Mouse (Mus musculus) embryo, embryonic 11 days (tissue): ENCODE measurements around the gene Ift88.
A peak's percentile ranks its signal among the peaks of the same experiment; 100 is the strongest.
"Not testable (repeated sequence)": the region's sequence is repeated elsewhere in the genome, so short reads cannot be mapped to it uniquely, and the experiment has no call there.

ENCODE experiments used
- DNase-seq: peaks from one replicate; pipeline ENCODE4 v3.0.0-alpha.2; 2015

The Ift88 gene

GRCm38 (mm10) chr14:57459883-57460282, 36.0 kb downstream of the Ift88 start:
- no peak for DNase-seq

DNA sequence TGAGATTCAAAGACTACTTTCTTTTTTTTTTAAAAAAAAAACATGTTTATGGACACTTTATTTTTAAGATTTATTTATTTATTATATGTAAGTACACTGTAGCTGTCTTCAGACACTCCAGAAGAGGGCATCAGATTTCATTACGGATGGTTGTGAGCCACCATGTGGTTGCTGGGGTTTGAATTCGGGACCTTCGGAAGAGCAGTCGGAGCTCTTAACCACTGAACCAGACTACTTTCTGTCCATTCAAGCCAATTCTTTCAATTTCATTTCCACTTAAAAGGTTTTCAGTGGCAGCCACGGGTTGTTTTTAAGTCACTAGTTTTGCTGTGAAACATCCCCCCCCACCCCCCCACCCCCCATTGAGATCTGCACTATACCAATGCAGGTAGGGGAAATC, 36.5 kb downstream of the Ift88 start:
- DNase-seq = not testable (repeated sequence)

DNA sequence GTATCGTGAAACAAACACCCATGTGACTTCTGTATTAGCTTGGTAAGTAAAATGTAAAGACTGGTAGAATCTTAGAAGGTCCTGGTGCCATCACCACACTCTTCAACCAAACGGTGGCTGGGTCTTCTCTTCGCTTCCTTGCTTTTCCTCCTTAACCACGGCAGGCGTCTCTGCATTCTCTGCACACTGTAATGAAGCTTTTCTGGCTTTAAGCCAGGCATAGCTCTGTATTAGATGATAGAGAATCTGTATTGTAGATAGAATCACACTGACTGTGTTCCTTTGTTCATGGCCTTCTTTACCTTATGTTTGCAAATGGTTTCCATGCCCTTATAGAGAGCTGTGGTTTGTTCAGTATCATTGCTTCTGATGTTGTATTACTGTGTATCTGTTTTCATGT, 39.0 kb downstream of the Ift88 start:
- DNase-seq = no peak

DNA sequence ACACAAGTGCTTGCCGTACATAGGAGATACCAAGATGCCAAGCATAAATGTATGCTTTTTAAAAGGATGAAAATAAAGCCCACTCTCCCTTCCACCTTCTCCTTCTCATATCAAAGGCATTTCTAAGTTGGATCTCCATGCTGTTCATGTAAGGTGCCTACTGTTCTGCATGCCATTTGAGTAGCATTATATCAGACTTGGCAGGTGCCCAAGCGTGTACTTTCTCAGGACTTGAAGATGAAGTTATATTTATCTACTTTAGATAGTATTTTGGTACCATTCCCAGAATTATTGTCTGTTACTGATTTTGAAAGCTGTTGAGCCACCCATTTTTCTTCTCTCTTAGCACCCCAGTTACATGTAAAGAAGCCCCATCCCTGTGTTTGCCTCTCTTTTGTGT, 51.2 kb downstream of the Ift88 start:
- DNase-seq = no peak

- DNase-seq = no peak
Observed at GRCm38 (mm10) chr14:57482262-57482661, 58.4 kb downstream of the Ift88 start.

GRCm38 (mm10) chr14:57484183-57484582, 60.3 kb downstream of the Ift88 start:
- no peak for DNase-seq

- DNase-seq = no peak
Observed at GRCm38 (mm10) chr14:57489696-57490095, 65.8 kb downstream of the Ift88 start.

DNA sequence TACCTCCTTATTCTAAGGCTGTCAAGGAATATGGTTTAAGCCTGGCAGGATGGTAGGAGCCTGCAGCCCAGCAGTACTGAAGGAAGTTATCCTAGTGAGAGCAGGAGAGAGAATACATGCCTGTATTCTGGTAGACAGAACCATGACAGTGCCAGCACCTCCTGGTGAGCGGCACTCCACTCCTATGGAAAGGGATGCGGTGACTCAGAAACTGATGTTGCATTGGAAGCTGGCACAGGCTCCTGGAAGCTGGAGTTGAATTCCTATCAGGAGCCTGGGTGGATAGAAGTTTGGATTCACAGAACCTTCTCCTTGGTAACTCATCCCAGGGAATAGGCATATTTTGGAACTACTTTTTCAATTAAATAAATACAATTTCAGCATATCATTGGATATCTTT, 70.0 kb downstream of the Ift88 start:
- DNase-seq = no peak

DNA sequence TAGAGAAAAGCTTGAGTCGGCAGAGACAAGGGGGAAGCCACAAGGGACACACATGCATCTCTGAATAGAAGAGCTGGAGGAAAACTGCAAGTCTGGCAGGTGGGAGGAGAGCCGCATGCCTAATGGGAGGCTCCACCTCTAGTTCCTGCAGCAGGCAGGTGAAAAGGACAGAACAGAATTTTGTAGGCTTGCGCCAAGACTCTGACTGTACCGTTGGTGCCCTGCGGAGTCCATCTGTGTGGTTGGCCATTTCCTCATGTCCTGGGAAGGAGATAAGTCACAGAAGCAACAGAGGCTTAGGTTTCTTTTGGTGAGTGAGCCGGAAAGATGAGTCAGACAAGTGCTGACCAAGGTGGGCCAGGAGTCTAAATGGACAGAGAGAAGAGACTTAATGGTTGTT, 79.9 kb downstream of the Ift88 start:
- no peak for DNase-seq

DNA sequence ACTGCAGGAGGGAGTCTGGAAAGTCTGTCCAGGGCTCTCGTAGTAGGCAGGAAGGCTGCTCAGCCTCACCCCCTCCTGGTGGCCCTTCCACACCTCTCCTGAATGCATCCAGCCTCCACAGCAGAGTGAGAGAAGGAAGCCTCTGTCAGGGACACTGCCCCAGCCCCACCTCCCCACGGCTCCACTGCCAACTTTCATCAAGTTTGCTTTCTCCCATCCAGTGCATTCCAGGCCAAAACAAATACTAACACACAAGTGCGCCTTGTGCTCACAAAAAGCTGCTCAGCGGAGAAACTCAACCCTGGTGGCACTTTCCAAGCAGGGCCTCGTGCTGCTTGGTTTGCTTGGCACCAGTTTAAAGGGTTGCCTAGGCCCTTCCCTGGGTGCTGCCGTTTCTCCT, 85.7 kb downstream of the Ift88 start:
- DNase-seq = no peak

- no peak for DNase-seq
Observed at GRCm38 (mm10) chr14:57515156-57515762, 91.4 kb downstream of the Ift88 start.

DNA sequence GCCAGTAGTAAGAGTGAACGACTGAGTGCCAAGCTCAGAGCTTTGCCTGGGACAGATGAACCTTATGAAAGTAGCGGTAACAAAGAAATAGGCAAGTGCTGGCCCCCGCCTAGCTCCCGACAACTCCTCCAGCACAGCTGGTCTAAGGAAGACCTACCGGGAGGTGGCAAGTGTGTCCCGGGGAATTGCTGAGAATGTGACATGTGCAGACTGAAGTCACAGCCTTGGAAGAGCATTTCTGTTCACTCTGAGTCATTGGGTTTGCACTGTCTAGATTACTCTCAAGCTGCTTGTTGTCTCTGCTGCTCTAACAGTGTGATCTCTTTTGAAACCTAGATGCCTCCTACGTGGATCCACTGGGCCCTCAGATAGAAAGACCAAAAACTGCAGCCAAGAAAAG, 93.1 kb downstream of the Ift88 start:
- DNase-seq = no peak

DNA sequence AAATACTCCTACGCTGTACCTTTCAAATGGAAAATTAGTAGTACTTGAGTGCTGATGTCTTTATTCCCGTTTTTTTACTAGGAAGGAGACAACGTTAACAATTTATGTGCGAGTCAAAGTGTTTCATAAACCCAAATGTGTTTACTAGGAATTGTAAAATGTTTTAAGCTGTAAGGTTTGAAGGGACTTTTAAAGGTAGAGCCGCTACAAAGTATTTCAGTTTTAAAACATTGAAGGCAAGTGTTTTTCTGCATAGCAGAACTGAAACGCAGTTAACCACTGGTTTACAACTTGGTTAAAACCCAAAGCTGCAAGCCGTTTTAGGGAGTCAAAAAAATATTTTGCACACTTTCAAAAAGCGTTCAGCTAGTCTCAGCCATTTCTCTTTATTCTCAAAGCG, 99.9 kb downstream of the Ift88 start:
- no peak for DNase-seq

DNA sequence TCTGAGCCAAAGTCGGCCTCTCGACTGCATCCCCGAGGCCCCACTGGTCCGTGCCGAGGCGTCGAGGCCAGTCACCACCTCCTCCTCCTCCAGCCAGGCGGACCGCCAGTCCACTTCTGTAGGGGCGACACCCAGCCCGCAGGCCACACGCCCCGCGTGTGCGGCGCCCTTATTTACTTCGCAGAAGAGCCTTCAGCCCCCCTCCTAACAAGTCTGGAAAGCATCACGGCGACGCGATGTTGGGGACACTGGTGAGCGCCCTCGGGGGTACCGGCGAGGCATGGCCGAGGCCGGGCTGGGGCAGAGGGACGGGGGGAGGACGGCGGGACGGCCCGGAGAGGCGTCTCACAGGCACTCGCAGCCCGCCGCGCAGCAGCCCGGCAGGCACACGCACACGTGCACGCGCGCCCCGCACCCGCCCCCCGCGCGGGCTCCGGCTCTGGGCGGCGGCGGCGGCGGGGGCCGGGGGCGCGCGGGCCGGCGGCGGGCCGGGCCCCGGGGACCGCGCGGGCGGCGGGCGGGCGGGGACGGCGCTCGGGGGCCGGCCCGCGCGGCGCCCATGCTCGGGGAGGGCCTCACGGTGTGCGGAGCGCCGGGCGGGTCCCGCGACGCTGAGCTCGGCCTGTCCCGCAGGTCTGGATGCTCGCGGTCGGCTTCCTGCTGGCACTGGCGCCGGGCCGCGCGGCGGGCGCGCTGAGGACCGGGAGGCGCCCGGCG, 101.0 kb downstream of the Ift88 start, which contains the start of gene Il17d:
Gene Il17d (plus strand): TSS at position 107 of the 717 bp plus-strand sequence.
- peak; percentile 60 for DNase-seq

DNA sequence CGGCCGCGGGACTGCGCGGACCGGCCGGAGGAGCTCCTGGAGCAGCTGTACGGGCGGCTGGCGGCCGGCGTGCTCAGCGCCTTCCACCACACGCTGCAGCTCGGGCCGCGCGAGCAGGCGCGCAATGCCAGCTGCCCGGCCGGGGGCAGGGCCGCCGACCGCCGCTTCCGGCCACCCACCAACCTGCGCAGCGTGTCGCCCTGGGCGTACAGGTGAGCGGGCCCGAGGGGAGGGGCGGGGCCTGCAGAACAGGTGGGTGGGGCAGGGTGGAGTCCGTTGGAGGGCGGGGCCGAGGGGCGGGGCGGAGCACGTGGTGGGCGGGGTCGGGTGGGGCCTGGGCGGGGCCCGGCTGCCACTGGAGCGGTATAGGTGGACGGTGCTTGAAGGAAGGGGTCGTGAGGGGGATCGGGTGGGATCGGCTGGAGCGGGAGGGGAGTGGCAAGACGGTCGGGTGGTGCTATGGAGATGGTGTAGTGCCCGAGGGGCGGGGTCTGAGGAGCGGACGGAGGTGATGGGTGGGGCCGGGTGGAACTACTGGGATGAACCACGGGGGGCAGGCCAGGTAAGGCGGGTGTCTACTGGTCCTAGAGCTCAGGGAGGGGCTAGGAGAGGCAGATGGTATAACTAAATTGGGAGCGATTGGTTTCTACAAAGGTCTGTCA, 101.7 kb downstream of the Ift88 start:
- DNase-seq = peak; percentile 69

DNA sequence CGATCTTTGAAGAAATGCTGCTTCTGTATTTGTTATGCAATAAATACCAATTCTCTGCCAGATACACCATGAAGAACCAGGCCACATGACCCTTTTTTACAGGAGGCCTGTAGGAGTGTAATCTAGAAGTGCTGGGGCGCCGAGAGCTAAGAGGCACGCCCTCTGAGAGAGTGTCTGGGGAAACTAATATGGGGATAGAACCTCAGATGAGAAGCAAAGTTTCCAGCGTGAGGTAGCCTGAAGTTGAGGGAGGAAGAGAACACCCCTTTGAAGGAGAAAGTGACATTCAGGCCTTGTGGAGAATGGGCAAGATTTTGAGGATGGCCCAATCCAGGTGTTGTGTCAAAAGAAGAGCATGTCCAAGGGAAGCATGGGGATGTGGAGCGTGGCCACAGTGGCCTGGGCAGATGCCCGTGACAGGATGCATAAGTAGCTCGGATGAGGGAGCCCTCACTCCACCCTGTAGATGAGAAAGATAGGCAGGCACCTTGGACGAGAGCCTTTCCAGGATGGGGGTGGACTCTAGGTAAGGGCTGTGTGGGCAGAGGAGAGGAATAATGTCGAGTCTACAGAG, 102.3 kb downstream of the Ift88 start:
- DNase-seq = no peak

DNA sequence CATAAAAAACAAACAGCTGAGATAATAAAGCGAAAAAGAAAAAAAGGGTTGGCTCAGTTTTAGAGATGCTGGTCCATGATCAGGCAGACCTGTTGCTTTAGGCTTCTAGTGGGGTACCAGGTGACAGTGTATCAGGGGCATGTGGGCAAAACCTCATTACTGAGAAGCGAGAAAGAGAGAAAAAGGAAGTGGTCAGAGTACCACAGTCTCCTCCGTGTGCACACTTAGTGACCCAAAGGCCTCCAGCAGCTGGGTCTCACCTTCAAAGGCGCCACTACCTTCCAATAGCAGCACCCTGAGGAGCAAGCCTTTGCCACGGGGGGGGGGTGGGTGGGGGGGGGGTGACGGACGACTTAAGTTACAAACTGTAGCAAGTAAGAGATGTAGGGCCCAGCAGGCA, 103.3 kb downstream of the Ift88 start:
- no peak for DNase-seq

- no peak for DNase-seq
Observed at GRCm38 (mm10) chr14:57527598-57527997, 103.7 kb downstream of the Ift88 start.

GRCm38 (mm10) chr14:57529086-57529785, 105.4 kb downstream of the Ift88 start:
- DNase-seq = no peak

DNA sequence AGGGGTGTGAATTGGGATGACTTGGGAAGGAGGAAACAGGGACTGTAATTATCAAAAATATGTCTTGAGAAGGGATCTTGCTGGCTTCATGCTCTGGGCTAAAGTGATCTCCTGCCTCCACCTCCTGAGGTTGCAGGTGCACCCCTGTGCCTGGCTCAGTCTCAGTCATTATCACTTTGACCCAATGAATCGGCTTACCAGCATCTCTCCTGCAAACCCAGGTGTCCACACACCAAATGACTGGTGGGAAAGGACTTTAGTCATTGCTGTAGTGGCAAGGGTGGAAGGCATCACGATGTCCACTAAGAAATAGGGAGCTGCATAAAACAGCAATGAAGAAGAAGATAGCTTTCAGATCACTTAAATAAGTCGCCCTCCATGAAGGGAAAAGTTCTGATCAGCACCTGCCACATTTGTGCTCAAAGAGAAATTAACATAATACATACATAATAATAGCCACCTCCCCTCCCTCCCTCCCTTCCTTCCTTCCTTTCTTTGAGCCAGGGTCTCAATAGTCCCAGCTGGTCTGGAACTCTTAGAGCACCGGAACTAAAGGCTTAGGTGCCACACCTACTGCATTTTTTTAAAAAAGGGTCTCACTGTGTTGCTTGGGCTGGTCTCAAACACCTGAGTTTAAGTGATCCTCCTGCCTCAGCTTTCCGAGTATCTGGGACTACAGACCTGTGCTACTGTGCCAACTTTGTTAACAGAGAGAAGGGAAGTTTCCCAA, 106.1 kb downstream of the Ift88 start:
- no peak for DNase-seq

DNA sequence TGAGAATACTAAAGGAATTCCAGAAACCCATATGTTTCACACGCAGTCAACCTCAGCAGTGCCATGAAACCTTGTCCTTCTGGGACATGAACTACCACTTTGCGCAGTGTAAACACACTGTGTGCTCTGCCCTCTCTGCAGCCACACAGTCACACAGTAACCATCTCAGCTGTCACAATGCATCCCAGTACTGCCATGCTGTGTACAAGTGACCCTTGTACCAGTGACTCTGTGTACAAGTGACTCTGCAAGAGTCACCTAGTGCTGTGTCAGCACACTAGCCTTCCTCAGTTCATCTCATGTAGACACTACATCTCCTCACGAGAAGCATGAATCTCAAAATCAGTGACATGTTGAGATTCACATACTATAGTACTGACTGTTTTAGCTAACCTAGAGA, 108.7 kb downstream of the Ift88 start:
- no peak for DNase-seq

- DNase-seq = peak; percentile 69
Observed at GRCm38 (mm10) chr14:57533214-57533613, 109.4 kb downstream of the Ift88 start.

GRCm38 (mm10) chr14:57533841-57534240, 110.0 kb downstream of the Ift88 start:
- no peak for DNase-seq
